Mouse (Mus musculus): Measurements from ENCODE around the gene Fscn2.

GRCm38 (mm10) chr11:120345067-120345681, 16.2 kb upstream of the Fscn2 start:
- TF ChIP-seq CTCF (IDR thresholded peaks at IDR 0.05; ENCODE audit: low read depth), result no peak
- TF ChIP-seq EP300 (optimal IDR thresholded peaks at IDR 0.05), result no peak

Data from stomach, postnatal 0 days (tissue).